Mouse (Mus musculus) ES-E14 (cell line): Measurements from ENCODE around the gene 2410131K14Rik. TPM values are rescaled to one million over a fixed set of nuclear protein-coding genes. Genes with fewer than 3 reads are reported as not detected.

Experiments used
- DNase-seq: peaks from one replicate; pipeline ENCODE4 v3.0.0-alpha.2; 2013; ENCODE audit warnings: low read depth, low spot score
- H3K27ac ChIP-seq: 2 replicates; pipeline ENCODE4 v1.5.1; 2012; ENCODE audit warnings: low read depth, mild to moderate bottlenecking, low read length, moderate library complexity, mixed read lengths; ENCODE audit not compliant: poor library complexity, insufficient read depth, severe bottlenecking
- H3K36me3 ChIP-seq: 2 replicates; pipeline ENCODE4 v1.6.1; 2012; ENCODE audit warnings: mild to moderate bottlenecking, low read length, moderate library complexity, mixed read lengths; ENCODE audit not compliant: control insufficient read depth, poor library complexity, insufficient read depth, severe bottlenecking
- H3K4me1 ChIP-seq, 2 experiments: fragments of 150-350 bp in 1 of 2; sonication (generic) in 1 of 2; 2 replicates each; pipeline ENCODE4 v1.6.1; 2012; ENCODE audit warnings: low read length in 2 of 2, mild to moderate bottlenecking in 1 of 2, mixed read lengths in 1 of 2; ENCODE audit not compliant: control insufficient read depth in 2 of 2, insufficient read depth in 2 of 2, poor library complexity in 1 of 2
- H3K4me3 ChIP-seq, 2 experiments: fragments of 150-350 bp in 1 of 2; sonication (generic) in 1 of 2; 2 replicates each; pipeline ENCODE4 v1.5.1; 2012; ENCODE audit warnings: low read length in 2 of 2, low read depth in 1 of 2, mild to moderate bottlenecking in 1 of 2, mixed read lengths in 1 of 2; ENCODE audit not compliant: insufficient read depth in 1 of 2, poor library complexity in 1 of 2, severe bottlenecking in 1 of 2
- H3K9ac ChIP-seq: 2 replicates; pipeline ENCODE4 v1.6.1; 2012; ENCODE audit warnings: low read depth, mild to moderate bottlenecking, low read length, mixed read lengths; ENCODE audit not compliant: poor library complexity, insufficient read depth, severe bottlenecking
- H3K9me3 ChIP-seq: fragments of 150-350 bp; sonication (generic); 2 replicates; pipeline ENCODE4 v1.6.1; 2012; ENCODE audit warnings: low read depth, mild to moderate bottlenecking, low read length; ENCODE audit not compliant: control insufficient read depth, insufficient read depth
- CHD2 ChIP-seq: IDR thresholded peaks from 2 replicates; pipeline ENCODE4 v1.6.1; 2014; ENCODE audit warnings: mild to moderate bottlenecking, low read depth, low read length, inconsistent platforms
- HCFC1 ChIP-seq: IDR thresholded peaks from 2 replicates; pipeline ENCODE4 v1.6.1; 2012; ENCODE audit warnings: low read length, inconsistent platforms, borderline replicate concordance; ENCODE audit not compliant: insufficient read depth
- MAFK ChIP-seq: IDR thresholded peaks from 2 replicates; pipeline ENCODE4 v1.6.1; 2014; ENCODE audit warnings: mild to moderate bottlenecking, low read depth, low read length, inconsistent platforms; ENCODE audit not compliant: insufficient read depth
- ZC3H11A ChIP-seq: IDR thresholded peaks from 2 replicates; pipeline ENCODE4 v1.6.1; 2012; ENCODE audit warnings: low read depth, mild to moderate bottlenecking, inconsistent platforms, low read length, borderline replicate concordance
- ZNF384 ChIP-seq: IDR thresholded peaks from 2 replicates; pipeline ENCODE4 v1.6.1; 2012; ENCODE audit warnings: low read depth, low read length, inconsistent platforms
- in situ Hi-C, 2 experiments: fragments of 600-800 bp; cut with MboI; formaldehyde crosslinking; loops; one replicate each; pipeline ENCODE4 v1.15.1; 2025; ENCODE audit warnings: low sequenced_read_pairs in 2 of 2, inconsistent platforms in 1 of 2; ENCODE audit not compliant: unreplicated experiment in 2 of 2
- total RNA-seq: library from RNA; depleted of rRNA; stranded (reverse); fragments of 300-350 nt; gene quantifications from 2 replicates; pipeline ENCODE4 v1.2.3, GENCODE M21; 2012

Gene 2410131K14Rik
- total RNA-seq, 1 experiment = 11.6 TPM

- Histone ChIP-seq H3K27ac (no peak overlapping the region), H3K9me3 (no peaks in the 10 kb centered on the region), H3K9ac (no peak overlapping the region), H3K4me1 (no peaks in the 10 kb centered on the region), H3K36me3 (peaks cover 12% of the 10 kb centered on the region), H3K4me3 (no peak overlapping the region)
- in situ Hi-C loops = loop anchor here in 1 of 2 experiments (10.0 kb wide), 1 partner anchor 498 kb away; no protein-coding TSS in a partner anchor
- peak; percentile 26 for DNase-seq
- TF ChIP-seq ZNF384 = no peak
- no peak for TF ChIP-seq ZC3H11A
- no peak for TF ChIP-seq HCFC1
- TF ChIP-seq CHD2 = no peak
- TF ChIP-seq MAFK = no peak
These were observed 21.3 kb downstream of the 2410131K14Rik start for GRCm38 (mm10) chr5:118266309-118266708.

- TF ChIP-seq HCFC1 (no peak), ZNF384 (peak; percentile 99), MAFK (0 out of 2 replicates have a peak, but pooled peaks have one; percentile 36), ZC3H11A (peak; percentile 45)
- Histone ChIP-seq H3K27ac (no peak overlapping the region), H3K9me3 (no peaks in the 10 kb centered on the region), H3K36me3 (no peaks in the 10 kb centered on the region), H3K4me1 (peaks cover 1 to 3% of the 10 kb centered on the region in 2 experiments; a peak in 1 of 4 replicates), H3K4me3 (no peak overlapping the region), H3K9ac (0 out of 2 replicates have a peak overlapping the region, but pooled peaks have one; percentile 17)
- in situ Hi-C loops = loop anchor here in 1 of 2 experiments (10.0 kb wide), 1 partner anchor 496 kb away; no protein-coding TSS in a partner anchor
- DNase-seq = peak; percentile 36
These were observed 24.0 kb downstream of the 2410131K14Rik start for GRCm38 (mm10) chr5:118268987-118269386.

DNA sequence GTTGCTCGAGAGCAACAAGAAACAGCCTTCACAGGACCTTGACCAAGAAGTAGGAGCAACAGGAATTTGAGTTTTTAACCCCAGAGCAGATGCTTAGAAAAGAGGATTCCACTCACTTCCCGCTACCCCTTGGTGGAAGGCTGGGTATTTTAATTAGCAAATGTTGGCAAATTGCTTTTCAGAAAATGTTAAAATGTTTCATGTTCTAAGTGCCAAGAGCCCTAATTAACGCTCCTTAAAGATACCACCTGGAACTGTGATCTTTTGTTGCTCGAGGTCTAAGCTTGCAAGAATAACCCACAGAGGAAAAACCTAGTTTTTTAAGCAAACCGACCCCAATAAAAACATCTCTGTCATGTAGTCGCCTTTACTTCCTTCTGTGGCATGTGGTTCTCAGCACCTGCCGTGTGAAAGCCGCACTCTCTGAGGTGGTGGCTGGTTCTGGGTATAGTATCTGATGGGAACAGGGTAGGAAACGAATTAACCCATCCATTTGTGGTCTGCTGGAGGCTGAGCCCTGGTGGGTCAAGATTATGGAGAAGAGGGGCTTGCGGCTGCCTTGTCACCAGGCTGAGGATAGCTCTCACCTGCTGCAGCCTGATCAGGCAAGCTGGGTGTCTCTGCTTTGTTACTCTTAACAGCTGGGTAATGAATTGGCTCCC is 26.6 kb downstream of the 2410131K14Rik start:
- no peaks in the 10 kb centered on the region for H3K36me3 ChIP-seq
- no peak overlapping the region for H3K4me3 ChIP-seq
- no peak for DNase-seq
- in situ Hi-C loops = no loop called here
- TF ChIP-seq CHD2 (no peak), ZC3H11A (no peak), ZNF384 (no peak), MAFK (no peak), HCFC1 (no peak)
- H3K27ac ChIP-seq = no peak overlapping the region
- peaks cover 1 to 3% of the 10 kb centered on the region in 2 experiments; a peak in 1 of 4 replicates for H3K4me1 ChIP-seq
- no peaks in the 10 kb centered on the region for H3K9me3 ChIP-seq
- H3K9ac ChIP-seq = no peak overlapping the region

- H3K27ac ChIP-seq = no peak overlapping the region
- DNase-seq = no peak
- in situ Hi-C loops = no loop called here
- H3K4me1 ChIP-seq = peaks cover 1 to 6% of the 10 kb centered on the region in 2 experiments; a peak in 1 of 4 replicates
- TF ChIP-seq ZC3H11A (no peak), CHD2 (no peak), HCFC1 (no peak), MAFK (no peak), ZNF384 (no peak)
- no peak overlapping the region for H3K4me3 ChIP-seq
- no peaks in the 10 kb centered on the region for H3K9me3 ChIP-seq
- no peaks in the 10 kb centered on the region for H3K36me3 ChIP-seq
- H3K9ac ChIP-seq = no peak overlapping the region
These were observed 28.4 kb downstream of the 2410131K14Rik start for GRCm38 (mm10) chr5:118273446-118273845.
